Mouse (Mus musculus): ENCODE results near the gene Atl1.

Gene Atl1

GRCm38 (mm10) chr12:69892371-69893251, at the start of gene Atl1, which contains the start of gene Map4k5:
TSS of gene Atl1 (plus strand) at chr12:69892614.
TSS of gene Map4k5 (minus strand) at chr12:69893200.
- DNase-seq (ENCODE audit: low spot score), result peak; percentile 84

- DNase-seq (ENCODE audit: low spot score), result peak; percentile 41
These were observed 48.6 kb upstream of the Atl1 start for GRCm38 (mm10) chr12:69843531-69844445.

- DNase-seq (ENCODE audit: low spot score), result no peak
These were observed 46.7 kb upstream of the Atl1 start for GRCm38 (mm10) chr12:69845722-69846121.

- DNase-seq (ENCODE audit: low spot score), result no peak
These were observed 45.9 kb upstream of the Atl1 start for GRCm38 (mm10) chr12:69846499-69846898.

- DNase-seq (ENCODE audit: low spot score), result no peak
These were observed 44.1 kb upstream of the Atl1 start for GRCm38 (mm10) chr12:69848083-69848878.

GRCm38 (mm10) chr12:69852288-69852687, 40.1 kb upstream of the Atl1 start:
- no peak for DNase-seq (ENCODE audit: low spot score)

GRCm38 (mm10) chr12:69853387-69853786, 39.0 kb upstream of the Atl1 start:
- DNase-seq (ENCODE audit: low spot score), result no peak

GRCm38 (mm10) chr12:69853942-69854341, 38.5 kb upstream of the Atl1 start:
- no peak for DNase-seq (ENCODE audit: low spot score)

GRCm38 (mm10) chr12:69855641-69856300, 36.6 kb upstream of the Atl1 start:
- DNase-seq (ENCODE audit: low spot score), result no peak

- DNase-seq (ENCODE audit: low spot score), result no peak
These were observed 36.0 kb upstream of the Atl1 start for GRCm38 (mm10) chr12:69856398-69856797.

- DNase-seq (ENCODE audit: low spot score), result no peak
These were observed 34.8 kb upstream of the Atl1 start for GRCm38 (mm10) chr12:69857597-69857996.

GRCm38 (mm10) chr12:69858847-69859246, 33.6 kb upstream of the Atl1 start:
- DNase-seq (ENCODE audit: low spot score), result no peak

- DNase-seq (ENCODE audit: low spot score), result no peak
These were observed 28.9 kb upstream of the Atl1 start for GRCm38 (mm10) chr12:69863505-69863904.

GRCm38 (mm10) chr12:69864164-69864692, 28.2 kb upstream of the Atl1 start:
- DNase-seq (ENCODE audit: low spot score), result no peak

GRCm38 (mm10) chr12:69867338-69867737, 25.1 kb upstream of the Atl1 start:
- no peak for DNase-seq (ENCODE audit: low spot score)

- DNase-seq (ENCODE audit: low spot score), result no peak
These were observed 20.8 kb upstream of the Atl1 start for GRCm38 (mm10) chr12:69871632-69872031.

- no peak for DNase-seq (ENCODE audit: low spot score)
These were observed 14.5 kb upstream of the Atl1 start for GRCm38 (mm10) chr12:69877842-69878363.

GRCm38 (mm10) chr12:69879172-69879665, 13.2 kb upstream of the Atl1 start:
- DNase-seq (ENCODE audit: low spot score), result no peak

- no peak for DNase-seq (ENCODE audit: low spot score)
These were observed 12.7 kb upstream of the Atl1 start for GRCm38 (mm10) chr12:69879739-69880138.

GRCm38 (mm10) chr12:69881198-69881905, 11.1 kb upstream of the Atl1 start:
- DNase-seq (ENCODE audit: low spot score), result no peak

Measured in left cerebral cortex, adult 11 months (tissue).